ENCODE assay signal across 14 mouse cellular contexts in the genomic region with DNA sequence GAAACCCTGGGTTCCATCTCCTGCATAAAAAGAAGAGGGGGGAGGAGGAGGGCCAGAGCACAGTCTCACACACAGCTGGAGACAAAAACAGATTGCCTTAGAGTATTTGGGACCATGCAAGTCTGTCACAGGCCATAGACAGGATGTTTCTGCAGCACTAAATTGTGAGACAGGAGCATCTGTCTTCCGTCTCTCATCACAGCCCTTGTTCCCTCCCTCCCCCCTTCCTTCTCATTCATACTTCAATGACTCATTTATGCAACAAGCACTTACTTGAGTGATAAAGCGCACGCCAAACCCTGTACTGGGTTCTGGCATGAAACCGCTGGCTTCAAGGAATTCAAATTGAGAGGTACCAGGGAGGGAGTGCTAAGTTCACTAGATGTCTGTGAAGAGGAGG. TPM values are rescaled to one million over a fixed set of nuclear protein-coding genes. Genes with fewer than 3 reads are reported as not detected.
DNase-seq lines count a peak whose midpoint lies in the region; ATAC-seq and TF ChIP-seq lines count a peak whose summit lies in the region.
"Had no signal": no experiment of that assay in that cellular context is flagged by ENCODE, and none has a peak within 500 bp of the region (broad histone marks: within the 10 kb centered on the region; RNA-seq: fewer than 3 reads in every experiment).

No protein-coding gene starts in this region.

- DNase-seq in heart, embryonic 10.5 days (ENCODE audit: low spot score): no peak
- DNase-seq in adipocyte (ENCODE audit: low spot score): peak; percentile 13
- DNase-seq in lung, postnatal 10 days: peak; percentile 54
- no peak for DNase-seq in gastrocnemius, adult 8-10 months (ENCODE audit: low spot score in 2 of 2)
- no peak for DNase-seq in thymus, postnatal 10 days (ENCODE audit: low spot score in 2 of 2)
- DNase-seq: adrenal gland, adult 8-10 months; cerebellum, adult 9-11 months; kidney, postnatal 10 days; thymus, adult 18-20 months had no signal

- H3K79me3 ChIP-seq in C2C12 (ENCODE audit: low read depth): no peaks in the 10 kb centered on the region

- TF ChIP-seq CTCF in C2C12 (IDR thresholded peaks at IDR 0.05; ENCODE audit: control insufficient read depth, insufficient read depth, insufficient read length): no peak

- H3K9ac ChIP-seq in heart, embryonic 13.5 days: no peak overlapping the region
- H3K9ac ChIP-seq: liver, embryonic 14.5 days had no signal

- H3K79me2 ChIP-seq in C2C12 (ENCODE audit: control insufficient read depth, insufficient read depth): no peaks in the 10 kb centered on the region

- ATAC-seq in heart, embryonic 13.5 days (ENCODE audit: extremely low read depth, insufficient number of reproducible peaks, low FRiP score, low TSS enrichment): no peak

- no peaks in the 10 kb centered on the region for H3K36me3 ChIP-seq in heart, embryonic 13.5 days
- H3K36me3 ChIP-seq in heart, embryonic 10.5 days: no peaks in the 10 kb centered on the region
- H3K36me3 ChIP-seq in C2C12 (ENCODE audit: control insufficient read depth, insufficient read depth): no peaks in the 10 kb centered on the region

- peaks cover 28% of the 10 kb centered on the region for H3K4me1 ChIP-seq in heart, embryonic 13.5 days
- H3K4me1 ChIP-seq in heart, embryonic 10.5 days: no peaks in the 10 kb centered on the region; the same call in 1 of the 2 replicates

- no peaks in the 10 kb centered on the region for H3K27me3 ChIP-seq in heart, embryonic 13.5 days (replicated peaks)
- no peaks in the 10 kb centered on the region for H3K27me3 ChIP-seq in heart, embryonic 10.5 days (ENCODE audit: insufficient read depth, poor library complexity, severe bottlenecking)
- H3K27me3 ChIP-seq in C2C12 (ENCODE audit: control insufficient read depth, insufficient read depth, insufficient read length): no peaks in the 10 kb centered on the region

- no peak overlapping the region for H3K4me2 ChIP-seq in heart, embryonic 13.5 days

- WGBS in heart, embryonic 13.5 days: 32% methylated on average over 4 of the region's 4 CpGs
- WGBS in heart, embryonic 10.5 days: 37% methylated on average over 4 of the region's 4 CpGs

- H3K4me3 ChIP-seq in heart, embryonic 13.5 days: no peak overlapping the region
- no peak overlapping the region for H3K4me3 ChIP-seq in heart, embryonic 10.5 days
- no peak overlapping the region for H3K4me3 ChIP-seq in C2C12 (ENCODE audit: insufficient read depth, poor library complexity, severe bottlenecking)
- H3K4me3 ChIP-seq: heart, adult 2 months; megakaryocyte, embryonic 14.5 days had no signal

- peak overlapping the region; percentile 54 for H3K27ac ChIP-seq in heart, embryonic 13.5 days (replicated peaks)
- H3K27ac ChIP-seq in heart, embryonic 10.5 days: no peak overlapping the region
- H3K27ac ChIP-seq: heart, adult 2 months; liver, embryonic 14.5 days had no signal

- no peak overlapping the region for H3ac ChIP-seq in C2C12 (ENCODE audit: control insufficient read depth, insufficient read length, low read depth)

- no peaks in the 10 kb centered on the region for H3K9me3 ChIP-seq in heart, embryonic 13.5 days
- H3K9me3 ChIP-seq in heart, embryonic 10.5 days: no peaks in the 10 kb centered on the region
- H3K9me3 ChIP-seq: megakaryocyte, embryonic 14.5 days had no signal

TF ChIP-seq in C2C12, 6 proteins besides CTCF, POLR2A, EP300 and RAD21:
- TF ChIP-seq MAX (IDR thresholded peaks at IDR 0.05): no peak
- no peak for TF ChIP-seq CEBPB (IDR thresholded peaks at IDR 0.05; ENCODE audit: low read depth)
- no peak for TF ChIP-seq FOSL1 (IDR thresholded peaks at IDR 0.05; ENCODE audit: insufficient read depth, low read length, poor library complexity, severe bottlenecking)
- peak; percentile 74 for TF ChIP-seq MYOD1 (IDR thresholded peaks at IDR 0.05; ENCODE audit: control insufficient read depth, insufficient read length, low read depth)

RNA-seq across cellular contexts. Expression of gene Slc25a5, which starts 36.2 kb away (rescaled TPM):
- 964 and 1,107 TPM in 2 replicates for polyA plus RNA-seq in heart, embryonic 13.5 days (2015; fragmentation: Nextera tagmentation; extraction: Ambion mirVana)
- 1,068 and 1,241 TPM in 2 replicates for polyA plus RNA-seq in heart, embryonic 10.5 days (2016; fragmentation: Nextera tagmentation; extraction: Ambion mirVana)
- polyA plus RNA-seq in C2C12 (2012; fragmentation: generic; extraction: Trizol): 988 TPM
- total RNA-seq in gastrocnemius, adult 8-10 months (2022): 10 to 100 TPM; 37.5 to 64.5 (median 44.7) TPM

RNA-seq across cellular contexts. Expression of gene Ube2a, which starts 42.1 kb away (rescaled TPM):
- 113 and 130 TPM in 2 replicates for polyA plus RNA-seq in heart, embryonic 13.5 days (2015; fragmentation: Nextera tagmentation; extraction: Ambion mirVana)
- 122 and 126 TPM in 2 replicates for polyA plus RNA-seq in heart, embryonic 10.5 days (2016; fragmentation: Nextera tagmentation; extraction: Ambion mirVana)
- 64.8 TPM for polyA plus RNA-seq in C2C12 (2012; fragmentation: generic; extraction: Trizol)
- total RNA-seq in gastrocnemius, adult 8-10 months (2022): 10 to 100 TPM; 36.5 to 46.1 (median 38.1) TPM

RNA-seq across cellular contexts. Expression of gene C330007P06Rik, which starts 42.3 kb away (rescaled TPM):
- polyA plus RNA-seq in heart, embryonic 13.5 days (2015; fragmentation: Nextera tagmentation; extraction: Ambion mirVana): 19.2 and 19.3 TPM in 2 replicates
- polyA plus RNA-seq in heart, embryonic 10.5 days (2016; fragmentation: Nextera tagmentation; extraction: Ambion mirVana): 21.9 and 26.5 TPM in 2 replicates
- 6.3 TPM for polyA plus RNA-seq in C2C12 (2012; fragmentation: generic; extraction: Trizol)
- 10 to 100 TPM in 3 of 4 experiments, 1 to 10 TPM in 1; 9.5 to 14.2 (median 10.5) TPM for total RNA-seq in gastrocnemius, adult 8-10 months (2022)

Comparison
In these comparisons a context has a peak if more than half of its experiments do, and no peak if none do; other contexts are left out.
1. DNase-seq: peak in adipocyte (single experiment) and lung, postnatal 10 days (single experiment); none in heart, embryonic 10.5 days (single experiment), gastrocnemius, adult 8-10 months (0 of 2) and thymus, postnatal 10 days (0 of 2).